ENCODE assay signal across 20 mouse cellular contexts in genomic region chr2:155388573-155388972, GRCm38 (mm10). TPM values are rescaled to one million over a fixed set of nuclear protein-coding genes. Genes with fewer than 3 reads are reported as not detected.
A peak's percentile ranks its signal among the peaks of the same experiment; 100 is the strongest.
DNase-seq lines count a peak whose midpoint lies in the region; ATAC-seq and TF ChIP-seq lines count a peak whose summit lies in the region.
"Had no signal": no experiment of that assay in that cellular context is flagged by ENCODE, and none has a peak within 500 bp of the region (broad histone marks: within the 10 kb centered on the region; RNA-seq: fewer than 3 reads in every experiment).

No protein-coding gene starts in this region.

- 41% methylated on average over 2 of the region's 2 CpGs for WGBS in liver, adult 2 months
- WGBS in liver, embryonic 11.5 days = 90% methylated on average over 2 of the region's 2 CpGs

- H3K27ac ChIP-seq in liver, adult 2 months (replicated peaks; ENCODE audit: insufficient read depth, low read depth, low read length) = no peak overlapping the region
- H3K27ac ChIP-seq in liver, embryonic 11.5 days (ENCODE audit: low read depth, low read length) = no peak overlapping the region
- H3K27ac ChIP-seq: hindbrain, embryonic 14.5 days; kidney, embryonic 15.5 days; liver, embryonic 12.5 days; macrophage; neural tube, embryonic 12.5 days had no signal

- H3K36me3 ChIP-seq in liver, adult 2 months (ENCODE audit: control insufficient read depth, insufficient read depth, low read length) = peaks cover 48% of the 10 kb centered on the region
- peaks cover 10% of the 10 kb centered on the region; the same call in 1 of the 2 replicates for H3K36me3 ChIP-seq in liver, embryonic 11.5 days (ENCODE audit: control insufficient read depth, insufficient read depth, low read length)

- no peak overlapping the region for H3K4me2 ChIP-seq in liver, embryonic 11.5 days
- H3K4me2 ChIP-seq: heart, embryonic 11.5 days; hindbrain, embryonic 14.5 days; kidney, embryonic 15.5 days; liver, embryonic 12.5 days; lung, embryonic 14.5 days; midbrain, embryonic 11.5 days; neural tube, embryonic 12.5 days had no signal

- H3K27me3 ChIP-seq in liver, adult 2 months (ENCODE audit: control insufficient read depth, insufficient read depth, low read length) = no peaks in the 10 kb centered on the region
- no peaks in the 10 kb centered on the region for H3K27me3 ChIP-seq in liver, embryonic 11.5 days (replicated peaks; ENCODE audit: control insufficient read depth, insufficient read depth, low read length)
- H3K27me3 ChIP-seq: CH12.LX; kidney, embryonic 15.5 days had no signal

- peaks cover 2% of the 10 kb centered on the region; the same call in 1 of the 2 replicates for H3K79me2 ChIP-seq in liver, adult 2 months (ENCODE audit: control insufficient read depth, insufficient read depth, low read length)

- H3K4me3 ChIP-seq in liver, adult 2 months (ENCODE audit: insufficient read depth, low read depth, low read length) = no peak overlapping the region
- H3K4me3 ChIP-seq in liver, embryonic 11.5 days (ENCODE audit: low read depth, low read length) = no peak overlapping the region
- H3K4me3 ChIP-seq: kidney, embryonic 15.5 days; liver, embryonic 12.5 days; neural tube, embryonic 12.5 days had no signal

- no peak for TF ChIP-seq CTCF in liver, adult 2 months (IDR thresholded peaks at IDR 0.05; ENCODE audit: low read depth, low read length)

- TF ChIP-seq POLR2A in liver, adult 2 months (IDR thresholded peaks at IDR 0.05; ENCODE audit: extremely low read depth, insufficient read depth, low read length) = no peak

- DNase-seq in adrenal gland, postnatal 36 days = peak; percentile 41 to 43
- DNase-seq in adrenal gland, adult 2 months = no peak
- DNase-seq in heart, adult 11 months = peak; percentile 81
- no peak for DNase-seq in heart, adult 8-10 months (ENCODE audit: low spot score)
- peak; percentile 58 for DNase-seq in liver, adult 2 months (ENCODE audit: extremely low read depth, low read depth, low spot score)
- DNase-seq in liver, embryonic 11.5 days (ENCODE audit: low spot score) = no peak
- no peak for DNase-seq in kidney, postnatal 14 days
- no peak for DNase-seq in thymus, postnatal 36 days
- DNase-seq: adrenal gland, postnatal 25 days; lung, embryonic 14.5 days; right cerebral cortex, postnatal 25 days had no signal

- no peak overlapping the region for H3K9ac ChIP-seq in liver, adult 2 months (ENCODE audit: low read depth, low read length)
- no peak overlapping the region for H3K9ac ChIP-seq in liver, embryonic 11.5 days (ENCODE audit: low read depth, low read length)
- H3K9ac ChIP-seq: hindbrain, embryonic 14.5 days; kidney, embryonic 15.5 days; liver, embryonic 12.5 days; lung, embryonic 14.5 days; neural tube, embryonic 12.5 days had no signal

- H3K4me1 ChIP-seq in liver, adult 2 months (ENCODE audit: control insufficient read depth, insufficient read depth, low read length) = peaks cover 11% of the 10 kb centered on the region
- H3K4me1 ChIP-seq in liver, embryonic 11.5 days (replicated peaks; ENCODE audit: control insufficient read depth, insufficient read depth, low read length) = no peaks in the 10 kb centered on the region

- ATAC-seq in liver, embryonic 11.5 days (replicated peaks; ENCODE audit: low FRiP score) = no peak
- ATAC-seq: intestine, embryonic 16.5 days; liver, embryonic 12.5 days had no signal

- H3K9me3 ChIP-seq in liver, embryonic 11.5 days (ENCODE audit: control insufficient read depth, low read length) = no peaks in the 10 kb centered on the region
- H3K9me3 ChIP-seq: kidney, embryonic 15.5 days; liver, embryonic 12.5 days; neural tube, embryonic 12.5 days had no signal

RNA-seq across cellular contexts. Expression of gene Trp53inp2, which starts 7.7 kb away (rescaled TPM):
- 100 to 1,000 TPM; 283 to 299 TPM for total RNA-seq in adrenal gland, postnatal 36 days (2021)
- 100 to 1,000 TPM; 221 to 429 TPM for total RNA-seq in adrenal gland, adult 2 months (2021)
- 714 and 755 TPM in 2 replicates for polyA plus RNA-seq in adrenal gland, adult 2 months (2012; rRNA removed)
- 100 to 1,000 TPM; 452 to 522 (median 499) TPM for total RNA-seq in heart, adult 8-10 months (2022)
- 54.2 and 60.6 TPM in 2 replicates for total RNA-seq in liver, adult 2 months (2014; rRNA removed)
- polyA plus RNA-seq in liver, adult 2 months (2012; rRNA removed) = 98.7 and 142 TPM in 2 replicates
- 6.6 and 7.0 TPM in 2 replicates for polyA plus RNA-seq in liver, embryonic 11.5 days (2014; fragmentation: Nextera tagmentation; extraction: Ambion mirVana)

RNA-seq across cellular contexts. Expression of gene Pigu, which starts 31.3 kb away (rescaled TPM):
- 10 to 100 TPM; 34.4 to 40.9 TPM for total RNA-seq in adrenal gland, postnatal 36 days (2021)
- total RNA-seq in adrenal gland, adult 2 months (2021) = 10 to 100 TPM; 41.2 to 41.5 TPM
- polyA plus RNA-seq in adrenal gland, adult 2 months (2012; rRNA removed) = 19.6 TPM in 2 replicates
- 10 to 100 TPM; 25.0 to 28.0 (median 26.5) TPM for total RNA-seq in heart, adult 8-10 months (2022)
- 9.3 and 11.9 TPM in 2 replicates for total RNA-seq in liver, adult 2 months (2014; rRNA removed)
- polyA plus RNA-seq in liver, adult 2 months (2012; rRNA removed) = 19.5 and 24.0 TPM in 2 replicates
- 51.7 and 51.9 TPM in 2 replicates for polyA plus RNA-seq in liver, embryonic 11.5 days (2014; fragmentation: Nextera tagmentation; extraction: Ambion mirVana)

Comparison
In these comparisons a context has a peak if more than half of its experiments do, and no peak if none do; other contexts are left out.
1. DNase-seq: peak in adrenal gland, postnatal 36 days (2 of 2), heart, adult 11 months (single experiment) and liver, adult 2 months (single experiment); none in adrenal gland, adult 2 months (single experiment), heart, adult 8-10 months (single experiment), liver, embryonic 11.5 days (single experiment), kidney, postnatal 14 days (single experiment) and thymus, postnatal 36 days (0 of 2).